Mouse (Mus musculus): ENCODE data around the gene Atp8a2. TPM values are rescaled to one million over a fixed set of nuclear protein-coding genes. Genes with fewer than 3 reads are reported as not detected.

Atp8a2 gene
- polyA plus RNA-seq, 1 experiment from 2014 or later, result 10.3 TPM

GRCm38 (mm10) chr14:59967847-59968550 lies 229.0 kb downstream of the Atp8a2 start:
- Histone ChIP-seq H3K9me3 (ENCODE audit: control insufficient read depth, low read length) (no peaks in the 10 kb centered on the region), H3K9ac (ENCODE audit: low read depth, low read length) (no peak overlapping the region), H3K4me1 (replicated peaks; ENCODE audit: control insufficient read depth, insufficient read depth, low read length) (no peaks in the 10 kb centered on the region), H3K36me3 (ENCODE audit: control insufficient read depth, insufficient read depth, low read length) (no peaks in the 10 kb centered on the region), H3K27me3 (ENCODE audit: control insufficient read depth, insufficient read depth, low read length) (no peaks in the 10 kb centered on the region), H3K4me2 (replicated peaks; ENCODE audit: low read depth, low read length) (no peak overlapping the region), H3K4me3 (ENCODE audit: low read depth, low read length) (no peak overlapping the region), H3K27ac (ENCODE audit: low read depth, low read length) (no peak overlapping the region)
- DNase-seq (ENCODE audit: low spot score), result no peak
- WGBS, result 79% methylated on average over 8 of the region's 8 CpGs
- ATAC-seq (ENCODE audit: low FRiP score), result no peak

GRCm38 (mm10) chr14:59966981-59967380 lies 230.0 kb downstream of the Atp8a2 start:
- DNase-seq (ENCODE audit: low spot score) (no peak), ATAC-seq (ENCODE audit: low FRiP score) (no peak)
- WGBS, result 82% methylated on average over 4 of the region's 4 CpGs

GRCm38 (mm10) chr14:59964569-59964968 lies 232.4 kb downstream of the Atp8a2 start:
- Histone ChIP-seq H3K4me1 (replicated peaks; ENCODE audit: control insufficient read depth, insufficient read depth, low read length) (no peaks in the 10 kb centered on the region), H3K9ac (ENCODE audit: low read depth, low read length) (no peak overlapping the region), H3K27me3 (ENCODE audit: control insufficient read depth, insufficient read depth, low read length) (no peaks in the 10 kb centered on the region), H3K9me3 (ENCODE audit: control insufficient read depth, low read length) (no peaks in the 10 kb centered on the region), H3K36me3 (ENCODE audit: control insufficient read depth, insufficient read depth, low read length) (no peaks in the 10 kb centered on the region), H3K4me3 (ENCODE audit: low read depth, low read length) (no peak overlapping the region), H3K4me2 (replicated peaks; ENCODE audit: low read depth, low read length) (no peak overlapping the region), H3K27ac (ENCODE audit: low read depth, low read length) (no peak overlapping the region)
- ATAC-seq (ENCODE audit: low FRiP score) (no peak), DNase-seq (ENCODE audit: low spot score) (no peak)
- 95% methylated on average over 5 of the region's 5 CpGs for WGBS

More at GRCm38 (mm10) chr14:59966981-59967380, 230.0 kb downstream of the Atp8a2 start:
- H3K9ac ChIP-seq (ENCODE audit: low read depth, low read length), result no peak overlapping the region
- no peaks in the 10 kb centered on the region for H3K9me3 ChIP-seq (ENCODE audit: control insufficient read depth, low read length)
- no peaks in the 10 kb centered on the region for H3K36me3 ChIP-seq (ENCODE audit: control insufficient read depth, insufficient read depth, low read length)
- no peak overlapping the region for H3K27ac ChIP-seq (ENCODE audit: low read depth, low read length)
- H3K27me3 ChIP-seq (ENCODE audit: control insufficient read depth, insufficient read depth, low read length), result no peaks in the 10 kb centered on the region
- H3K4me3 ChIP-seq (ENCODE audit: low read depth, low read length), result no peak overlapping the region
- no peaks in the 10 kb centered on the region for H3K4me1 ChIP-seq (replicated peaks; ENCODE audit: control insufficient read depth, insufficient read depth, low read length)
- H3K4me2 ChIP-seq (replicated peaks; ENCODE audit: low read depth, low read length), result no peak overlapping the region

GRCm38 (mm10) chr14:59960961-59961360 lies 236.0 kb downstream of the Atp8a2 start:
- Histone ChIP-seq H3K9ac (ENCODE audit: low read depth, low read length) (no peak overlapping the region), H3K36me3 (ENCODE audit: control insufficient read depth, insufficient read depth, low read length) (no peaks in the 10 kb centered on the region), H3K9me3 (ENCODE audit: control insufficient read depth, low read length) (no peaks in the 10 kb centered on the region), H3K4me2 (replicated peaks; ENCODE audit: low read depth, low read length) (no peak overlapping the region), H3K27ac (ENCODE audit: low read depth, low read length) (no peak overlapping the region), H3K4me3 (ENCODE audit: low read depth, low read length) (no peak overlapping the region), H3K27me3 (ENCODE audit: control insufficient read depth, insufficient read depth, low read length) (no peaks in the 10 kb centered on the region), H3K4me1 (replicated peaks; ENCODE audit: control insufficient read depth, insufficient read depth, low read length) (no peaks in the 10 kb centered on the region)
- ATAC-seq (ENCODE audit: low FRiP score), result no peak
- no peak for DNase-seq (ENCODE audit: low spot score)
- WGBS, result 66% methylated on average over 9 of the region's 9 CpGs

GRCm38 (mm10) chr14:59960214-59960890 lies 236.6 kb downstream of the Atp8a2 start:
- DNase-seq (ENCODE audit: low spot score) (no peak), ATAC-seq (ENCODE audit: low FRiP score) (no peak)
- 67% methylated on average over 9 of the region's 9 CpGs for WGBS
- Histone ChIP-seq H3K36me3 (ENCODE audit: control insufficient read depth, insufficient read depth, low read length) (no peaks in the 10 kb centered on the region), H3K27me3 (ENCODE audit: control insufficient read depth, insufficient read depth, low read length) (no peaks in the 10 kb centered on the region), H3K4me2 (replicated peaks; ENCODE audit: low read depth, low read length) (no peak overlapping the region), H3K4me1 (replicated peaks; ENCODE audit: control insufficient read depth, insufficient read depth, low read length) (no peaks in the 10 kb centered on the region), H3K27ac (ENCODE audit: low read depth, low read length) (no peak overlapping the region), H3K4me3 (ENCODE audit: low read depth, low read length) (no peak overlapping the region), H3K9ac (ENCODE audit: low read depth, low read length) (no peak overlapping the region), H3K9me3 (ENCODE audit: control insufficient read depth, low read length) (no peaks in the 10 kb centered on the region)

GRCm38 (mm10) chr14:59959723-59960122 lies 237.3 kb downstream of the Atp8a2 start:
- WGBS, result 71% methylated on average over 8 of the region's 8 CpGs
- no peak overlapping the region for H3K4me2 ChIP-seq (replicated peaks; ENCODE audit: low read depth, low read length)
- no peaks in the 10 kb centered on the region for H3K36me3 ChIP-seq (ENCODE audit: control insufficient read depth, insufficient read depth, low read length)
- H3K27ac ChIP-seq (ENCODE audit: low read depth, low read length), result no peak overlapping the region
- no peaks in the 10 kb centered on the region for H3K9me3 ChIP-seq (ENCODE audit: control insufficient read depth, low read length)
- no peak for DNase-seq (ENCODE audit: low spot score)
- ATAC-seq (ENCODE audit: low FRiP score), result no peak
- no peak overlapping the region for H3K9ac ChIP-seq (ENCODE audit: low read depth, low read length)
- no peaks in the 10 kb centered on the region for H3K4me1 ChIP-seq (replicated peaks; ENCODE audit: control insufficient read depth, insufficient read depth, low read length)
- H3K27me3 ChIP-seq (ENCODE audit: control insufficient read depth, insufficient read depth, low read length), result no peaks in the 10 kb centered on the region
- H3K4me3 ChIP-seq (ENCODE audit: low read depth, low read length), result no peak overlapping the region

- no peaks in the 10 kb centered on the region; the same call in 1 of the 2 replicates for H3K4me1 ChIP-seq (replicated peaks; ENCODE audit: control insufficient read depth, insufficient read depth, low read length)
- H3K9me3 ChIP-seq (ENCODE audit: control insufficient read depth, low read length), result no peaks in the 10 kb centered on the region
- no peak overlapping the region for H3K4me3 ChIP-seq (ENCODE audit: low read depth, low read length)
- H3K27ac ChIP-seq (ENCODE audit: low read depth, low read length), result no peak overlapping the region
- DNase-seq (ENCODE audit: low spot score) (peak; percentile 41), ATAC-seq (ENCODE audit: low FRiP score) (no peak; the same call in 1 of the 2 replicates)
- no peak overlapping the region for H3K4me2 ChIP-seq (replicated peaks; ENCODE audit: low read depth, low read length)
- 3% methylated on average over 5 of the region's 5 CpGs for WGBS
- no peaks in the 10 kb centered on the region for H3K36me3 ChIP-seq (ENCODE audit: control insufficient read depth, insufficient read depth, low read length)
- H3K27me3 ChIP-seq (ENCODE audit: control insufficient read depth, insufficient read depth, low read length), result no peaks in the 10 kb centered on the region
- no peak overlapping the region for H3K9ac ChIP-seq (ENCODE audit: low read depth, low read length)
Measured at GRCm38 (mm10) chr14:59949983-59950382, 247.0 kb downstream of the Atp8a2 start.

GRCm38 (mm10) chr14:59942864-59943611 lies 253.9 kb downstream of the Atp8a2 start:
- WGBS, result 41% methylated on average over 7 of the region's 7 CpGs
- Histone ChIP-seq H3K27ac (ENCODE audit: low read depth, low read length) (no peak overlapping the region), H3K4me3 (ENCODE audit: low read depth, low read length) (no peak overlapping the region), H3K4me1 (replicated peaks; ENCODE audit: control insufficient read depth, insufficient read depth, low read length) (no peaks in the 10 kb centered on the region), H3K27me3 (ENCODE audit: control insufficient read depth, insufficient read depth, low read length) (no peaks in the 10 kb centered on the region), H3K9me3 (ENCODE audit: control insufficient read depth, low read length) (no peaks in the 10 kb centered on the region), H3K4me2 (replicated peaks; ENCODE audit: low read depth, low read length) (no peak overlapping the region), H3K36me3 (ENCODE audit: control insufficient read depth, insufficient read depth, low read length) (no peaks in the 10 kb centered on the region), H3K9ac (ENCODE audit: low read depth, low read length) (no peak overlapping the region)
- DNase-seq (ENCODE audit: low spot score) (peak; percentile 88), ATAC-seq (ENCODE audit: low FRiP score) (no peak; the same call in 1 of the 2 replicates)
